Mouse (Mus musculus): ENCODE results near the gene Lck. TPM values are rescaled to one million over a fixed set of nuclear protein-coding genes. Genes with fewer than 3 reads are reported as not detected.

Gene Lck
- polyA plus RNA-seq, 1 experiment = 12.7 TPM

DNA sequence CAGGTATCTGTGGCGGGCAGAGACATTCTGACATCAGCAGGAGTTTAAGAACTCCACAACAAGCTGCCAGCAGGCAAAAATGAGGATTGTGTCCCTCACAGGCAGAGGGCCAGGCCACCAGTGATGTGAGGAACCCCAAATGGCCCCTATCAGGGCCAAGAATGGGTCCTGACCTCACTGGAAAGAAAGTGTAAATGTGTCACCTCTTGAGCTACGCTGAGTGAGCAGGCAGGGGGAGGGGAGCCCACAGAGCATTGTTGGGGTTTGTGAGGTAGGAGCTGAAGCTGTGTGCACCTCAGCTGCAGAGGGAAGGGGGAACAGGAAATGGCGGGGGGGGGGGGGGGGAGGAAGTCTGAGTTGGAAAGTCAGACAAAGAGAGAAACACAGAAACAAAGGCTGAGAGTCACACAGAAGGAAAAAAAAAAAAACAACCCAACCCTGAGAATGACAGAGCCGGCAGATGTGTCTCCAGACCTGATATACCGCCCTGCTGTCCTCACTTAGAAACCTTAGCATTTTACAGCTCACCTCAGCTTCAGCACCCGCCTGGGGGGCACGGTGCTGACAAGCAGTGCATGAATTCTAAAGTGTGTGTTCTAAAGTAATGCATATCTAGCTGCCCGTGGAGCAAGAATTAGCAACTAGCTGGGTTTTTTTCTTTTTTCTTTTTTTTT lies 1.9 kb upstream of the Lck start:
- DNase-seq = peak; percentile 33
- no peak overlapping the region for H3K4me3 ChIP-seq (ENCODE audit: insufficient read depth, low read depth, low read length)
- no peaks in the 10 kb centered on the region for H3K36me3 ChIP-seq (ENCODE audit: control insufficient read depth, insufficient read depth, low read length)
- 32% methylated on average over 7 of the region's 8 CpGs for WGBS
- H3K27me3 ChIP-seq (replicated peaks; ENCODE audit: control insufficient read depth, insufficient read depth, low read length) = no peaks in the 10 kb centered on the region
- no peaks in the 10 kb centered on the region for H3K4me1 ChIP-seq (ENCODE audit: control insufficient read depth, insufficient read depth, low read length)
- no peak overlapping the region for H3K27ac ChIP-seq (ENCODE audit: insufficient read depth, low read depth, low read length)
- no peak for TF ChIP-seq CTCF (conservative IDR thresholded peaks at IDR 0.05; ENCODE audit: insufficient read depth, insufficient read length, low read depth, low read length)
- TF ChIP-seq POLR2A (IDR thresholded peaks at IDR 0.05; ENCODE audit: low read depth, low read length) = no peak

DNA sequence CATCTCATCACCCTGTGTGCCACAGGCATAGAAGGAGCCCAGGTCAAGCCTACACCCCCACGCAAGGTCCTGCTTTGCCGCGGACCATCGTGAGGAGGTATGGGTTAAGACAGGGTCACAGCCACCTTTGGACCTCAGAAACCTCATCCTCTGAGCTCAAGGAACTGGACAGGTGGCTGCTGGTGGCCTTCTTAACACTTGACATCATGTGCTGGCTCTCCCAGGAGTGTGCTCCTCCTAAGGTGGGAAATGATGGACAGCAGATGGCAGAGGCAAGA lies 409 bp downstream of the Lck start:
- TF ChIP-seq POLR2A (IDR thresholded peaks at IDR 0.05; ENCODE audit: low read depth, low read length) (no peak), CTCF (conservative IDR thresholded peaks at IDR 0.05; ENCODE audit: insufficient read depth, insufficient read length, low read depth, low read length) (no peak)
- Histone ChIP-seq H3K4me1 (ENCODE audit: control insufficient read depth, insufficient read depth, low read length) (no peaks in the 10 kb centered on the region), H3K36me3 (ENCODE audit: control insufficient read depth, insufficient read depth, low read length) (no peaks in the 10 kb centered on the region), H3K27ac (ENCODE audit: insufficient read depth, low read depth, low read length) (peak overlapping the region; percentile 47), H3K4me3 (ENCODE audit: insufficient read depth, low read depth, low read length) (no peak overlapping the region), H3K27me3 (replicated peaks; ENCODE audit: control insufficient read depth, insufficient read depth, low read length) (no peaks in the 10 kb centered on the region)
- 85% methylated on average over 4 of the region's 4 CpGs for WGBS
- no peak for DNase-seq

DNA sequence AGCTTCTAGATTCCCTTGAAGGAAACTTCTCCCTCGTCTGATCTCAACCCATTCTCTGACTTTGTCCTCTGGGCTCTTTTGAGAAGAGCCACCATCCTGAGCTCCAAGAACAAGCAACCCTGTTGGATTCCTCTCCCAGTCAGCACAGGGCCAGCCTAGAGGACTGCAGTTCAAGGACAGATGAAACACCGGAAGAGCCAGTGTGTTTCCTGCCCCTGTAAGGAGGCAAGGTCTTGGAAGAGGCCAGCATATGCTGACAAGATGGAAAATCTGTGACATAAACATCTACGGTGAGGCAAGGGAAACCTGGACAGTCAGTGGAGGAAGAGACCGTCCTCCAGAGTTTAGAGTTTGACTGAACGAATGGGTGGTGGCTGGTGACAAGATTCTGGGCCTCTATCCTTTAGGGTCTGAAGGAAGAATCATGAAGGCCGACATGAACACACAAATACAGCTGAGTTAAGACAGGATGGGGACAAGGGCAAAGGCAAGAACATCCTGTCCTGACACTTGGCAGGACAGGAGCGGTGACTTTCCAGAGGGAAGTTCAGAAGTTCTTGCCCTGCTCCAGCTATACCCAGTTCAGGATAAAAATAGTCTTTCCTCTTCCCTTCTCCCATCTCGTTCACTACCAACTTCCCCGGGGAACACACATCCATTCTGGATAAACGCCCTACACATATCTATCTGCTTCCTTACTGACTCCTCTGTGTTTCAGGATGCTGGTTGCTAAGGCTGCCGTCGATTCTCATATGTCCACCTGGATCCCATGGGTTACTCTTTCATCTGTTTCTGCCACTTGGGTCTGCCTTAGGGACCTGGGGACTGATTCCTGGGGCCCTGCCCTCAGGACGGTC lies 977 bp downstream of the Lck start:
- peak overlapping the region; percentile 79 for H3K27ac ChIP-seq (ENCODE audit: insufficient read depth, low read depth, low read length)
- H3K36me3 ChIP-seq (ENCODE audit: control insufficient read depth, insufficient read depth, low read length) = no peaks in the 10 kb centered on the region
- peak; percentile 68 for DNase-seq
- no peaks in the 10 kb centered on the region for H3K4me1 ChIP-seq (ENCODE audit: control insufficient read depth, insufficient read depth, low read length)
- TF ChIP-seq CTCF (conservative IDR thresholded peaks at IDR 0.05; ENCODE audit: insufficient read depth, insufficient read length, low read depth, low read length) = no peak
- no peak for TF ChIP-seq POLR2A (IDR thresholded peaks at IDR 0.05; ENCODE audit: low read depth, low read length)
- WGBS = 67% methylated on average over 13 of the region's 13 CpGs
- no peak overlapping the region for H3K4me3 ChIP-seq (ENCODE audit: insufficient read depth, low read depth, low read length)
- H3K27me3 ChIP-seq (replicated peaks; ENCODE audit: control insufficient read depth, insufficient read depth, low read length) = no peaks in the 10 kb centered on the region

DNA sequence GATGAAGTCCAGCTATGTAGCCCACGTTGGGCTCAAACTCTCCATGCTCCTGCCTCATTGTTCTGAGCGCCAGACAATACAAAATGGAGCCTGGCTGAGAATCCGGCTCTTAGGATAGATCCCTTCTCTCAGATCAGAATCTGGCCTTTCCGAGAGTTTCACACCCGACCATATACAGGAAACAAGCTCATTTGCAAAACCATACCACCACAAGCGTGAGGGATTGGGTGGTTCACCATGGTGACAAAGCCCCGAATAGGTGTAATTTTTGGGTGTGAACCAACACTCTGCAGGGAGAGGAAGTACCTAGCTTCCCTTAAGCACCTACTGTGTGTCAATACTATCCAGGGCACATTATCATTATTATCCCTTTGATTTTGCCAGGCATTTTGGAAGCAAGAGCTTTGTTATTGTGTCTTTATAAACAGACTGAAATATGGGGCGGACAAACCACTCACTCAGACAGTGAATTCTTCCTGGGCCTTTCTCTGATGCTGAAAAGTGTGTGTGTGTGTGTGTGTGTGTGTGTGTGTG lies 1.8 kb downstream of the Lck start:
- TF ChIP-seq POLR2A (IDR thresholded peaks at IDR 0.05; ENCODE audit: low read depth, low read length) (no peak), CTCF (conservative IDR thresholded peaks at IDR 0.05; ENCODE audit: insufficient read depth, insufficient read length, low read depth, low read length) (no peak)
- Histone ChIP-seq H3K4me1 (ENCODE audit: control insufficient read depth, insufficient read depth, low read length) (no peaks in the 10 kb centered on the region), H3K27ac (ENCODE audit: insufficient read depth, low read depth, low read length) (peak overlapping the region; percentile 79), H3K27me3 (replicated peaks; ENCODE audit: control insufficient read depth, insufficient read depth, low read length) (no peaks in the 10 kb centered on the region), H3K36me3 (ENCODE audit: control insufficient read depth, insufficient read depth, low read length) (no peaks in the 10 kb centered on the region), H3K4me3 (ENCODE audit: insufficient read depth, low read depth, low read length) (no peak overlapping the region)
- 85% methylated on average over 8 of the region's 8 CpGs for WGBS
- no peak for DNase-seq

DNA sequence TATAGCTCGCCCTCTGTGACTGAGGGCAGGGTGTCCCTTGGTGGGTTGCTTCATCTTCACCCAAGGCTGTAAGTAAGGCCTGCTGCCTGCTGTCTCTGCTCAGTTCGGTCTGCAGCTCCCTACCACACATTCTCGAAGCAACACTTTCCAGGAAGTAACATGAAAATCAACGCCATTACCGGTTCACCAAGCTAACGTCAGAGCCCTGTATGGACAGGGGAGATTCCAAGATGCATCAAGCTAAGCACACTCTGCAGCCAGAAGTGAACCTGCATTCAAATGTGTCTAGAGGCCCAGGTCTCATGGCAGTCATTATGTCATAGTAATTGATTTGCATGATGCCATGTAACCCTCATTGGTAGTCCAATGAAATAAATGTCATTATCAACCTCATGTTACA lies 3.4 kb downstream of the Lck start:
- Histone ChIP-seq H3K27me3 (replicated peaks; ENCODE audit: control insufficient read depth, insufficient read depth, low read length) (no peaks in the 10 kb centered on the region), H3K27ac (ENCODE audit: insufficient read depth, low read depth, low read length) (no peak overlapping the region), H3K4me1 (ENCODE audit: control insufficient read depth, insufficient read depth, low read length) (no peaks in the 10 kb centered on the region), H3K4me3 (ENCODE audit: insufficient read depth, low read depth, low read length) (no peak overlapping the region), H3K36me3 (ENCODE audit: control insufficient read depth, insufficient read depth, low read length) (no peaks in the 10 kb centered on the region)
- no peak for DNase-seq
- WGBS = 88% methylated on average over 6 of the region's 6 CpGs
- no peak for TF ChIP-seq POLR2A (IDR thresholded peaks at IDR 0.05; ENCODE audit: low read depth, low read length)
- TF ChIP-seq CTCF (conservative IDR thresholded peaks at IDR 0.05; ENCODE audit: insufficient read depth, insufficient read length, low read depth, low read length) = no peak

DNA sequence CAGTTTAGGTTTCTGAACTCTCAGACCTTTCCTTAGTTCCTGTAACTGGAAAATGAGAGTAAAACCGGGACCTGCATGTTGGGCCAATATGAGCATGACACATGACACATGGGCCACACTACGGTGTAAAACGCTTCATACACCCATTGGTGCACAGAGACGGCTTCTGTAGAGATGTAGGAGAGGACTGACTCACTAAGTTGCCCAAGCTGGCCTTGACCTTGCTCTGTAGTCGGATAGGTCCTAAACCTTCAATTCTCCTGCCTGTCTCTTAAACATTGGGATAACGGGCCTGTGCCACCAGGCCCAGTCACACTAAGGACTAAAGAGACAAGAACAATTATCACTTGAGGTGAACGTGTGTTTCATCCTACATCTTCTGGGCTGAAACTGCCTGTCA lies 5.1 kb downstream of the Lck start:
- H3K27ac ChIP-seq (ENCODE audit: insufficient read depth, low read depth, low read length) = no peak overlapping the region
- no peaks in the 10 kb centered on the region for H3K4me1 ChIP-seq (ENCODE audit: control insufficient read depth, insufficient read depth, low read length)
- H3K4me3 ChIP-seq (ENCODE audit: insufficient read depth, low read depth, low read length) = no peak overlapping the region
- 92% methylated on average over 7 of the region's 7 CpGs for WGBS
- TF ChIP-seq CTCF (conservative IDR thresholded peaks at IDR 0.05; ENCODE audit: insufficient read depth, insufficient read length, low read depth, low read length) = no peak
- TF ChIP-seq POLR2A (IDR thresholded peaks at IDR 0.05; ENCODE audit: low read depth, low read length) = no peak
- DNase-seq = no peak
- H3K27me3 ChIP-seq (replicated peaks; ENCODE audit: control insufficient read depth, insufficient read depth, low read length) = no peaks in the 10 kb centered on the region
- H3K36me3 ChIP-seq (ENCODE audit: control insufficient read depth, insufficient read depth, low read length) = no peaks in the 10 kb centered on the region

DNA sequence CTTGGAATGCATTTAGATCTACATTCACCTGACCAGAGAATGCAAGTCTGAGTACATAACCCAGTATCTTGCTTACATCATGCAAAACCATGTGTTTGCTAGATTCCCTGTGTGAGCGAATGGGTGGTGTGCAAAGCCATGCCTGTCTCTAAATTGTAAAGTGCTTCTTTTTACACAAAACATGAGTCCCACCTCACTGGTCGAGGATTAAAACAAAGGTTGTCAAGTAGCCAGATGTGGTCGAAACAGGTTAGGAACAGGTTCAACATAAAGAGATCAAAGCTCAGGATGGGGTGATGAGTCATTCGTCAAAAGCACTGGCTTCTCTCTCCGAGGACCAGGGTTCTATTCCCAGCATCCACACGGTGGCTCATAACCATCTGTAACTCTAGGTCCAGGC lies 8.3 kb downstream of the Lck start:
- Histone ChIP-seq H3K4me3 (ENCODE audit: insufficient read depth, low read depth, low read length) (no peak overlapping the region), H3K27ac (ENCODE audit: insufficient read depth, low read depth, low read length) (no peak overlapping the region), H3K27me3 (replicated peaks; ENCODE audit: control insufficient read depth, insufficient read depth, low read length) (no peaks in the 10 kb centered on the region), H3K4me1 (ENCODE audit: control insufficient read depth, insufficient read depth, low read length) (no peaks in the 10 kb centered on the region), H3K36me3 (ENCODE audit: control insufficient read depth, insufficient read depth, low read length) (no peaks in the 10 kb centered on the region)
- TF ChIP-seq CTCF (conservative IDR thresholded peaks at IDR 0.05; ENCODE audit: insufficient read depth, insufficient read length, low read depth, low read length) (no peak), POLR2A (IDR thresholded peaks at IDR 0.05; ENCODE audit: low read depth, low read length) (no peak)
- DNase-seq = no peak
- WGBS = 87% methylated on average over 6 of the region's 6 CpGs
